Mouse (Mus musculus) neutrophil, adult 59 days (primary cell): ENCODE results near the gene Olfr508. TPM values are rescaled to one million over a fixed set of nuclear protein-coding genes. Genes with fewer than 3 reads are reported as not detected.

Experiments
- total RNA-seq, 2 experiments: library from RNA; stranded (reverse); gene quantifications; 1 replicate in 1 of 2; 2 replicates in 1 of 2; pipeline ENCODE4 v1.2.4; 2023

Gene Olfr508
- total RNA-seq = not detected

DNA sequence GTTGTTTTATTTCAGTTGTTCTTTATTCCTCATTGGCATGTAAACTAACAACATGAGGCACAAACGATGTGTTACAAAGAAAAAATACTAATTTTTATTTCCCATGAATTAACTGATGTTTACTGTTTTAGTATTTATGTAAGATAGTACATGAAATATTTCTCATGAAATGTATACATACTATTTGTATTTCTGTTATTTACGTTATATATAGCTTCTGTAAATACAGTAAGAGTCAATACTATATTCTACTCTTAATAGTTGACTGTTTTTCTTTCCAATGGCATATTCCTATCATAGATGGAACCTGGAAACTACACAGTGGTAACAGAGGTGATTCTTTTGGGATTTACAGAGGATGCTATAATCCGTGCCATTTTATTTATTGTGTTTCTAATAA, at the start of gene Olfr508:
Gene Olfr508, plus strand, starts transcription at position 301 of the 400 bp plus-strand sequence.

DNA sequence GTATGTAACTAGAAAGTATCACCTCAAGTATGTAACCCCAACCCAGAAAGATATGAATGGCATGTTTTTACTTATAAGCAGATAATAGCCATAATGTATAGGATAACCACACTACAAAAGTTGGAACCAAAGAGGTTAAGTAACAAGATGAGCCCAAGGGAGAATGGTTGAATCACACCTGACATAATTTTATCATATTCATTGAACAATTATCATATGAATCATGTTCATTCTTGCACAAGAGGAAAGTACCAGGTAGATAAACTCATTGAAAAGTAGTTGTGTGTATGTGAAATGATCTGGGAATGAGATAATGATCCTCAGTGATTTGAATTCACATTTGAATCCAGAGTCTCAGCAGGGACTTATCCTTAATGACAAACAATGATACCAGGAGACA, 19.3 kb upstream of the Olfr508 start, which contains the start of gene Olfr506:
Gene Olfr506, plus strand, starts transcription at position 301 of the 400 bp plus-strand sequence.

DNA sequence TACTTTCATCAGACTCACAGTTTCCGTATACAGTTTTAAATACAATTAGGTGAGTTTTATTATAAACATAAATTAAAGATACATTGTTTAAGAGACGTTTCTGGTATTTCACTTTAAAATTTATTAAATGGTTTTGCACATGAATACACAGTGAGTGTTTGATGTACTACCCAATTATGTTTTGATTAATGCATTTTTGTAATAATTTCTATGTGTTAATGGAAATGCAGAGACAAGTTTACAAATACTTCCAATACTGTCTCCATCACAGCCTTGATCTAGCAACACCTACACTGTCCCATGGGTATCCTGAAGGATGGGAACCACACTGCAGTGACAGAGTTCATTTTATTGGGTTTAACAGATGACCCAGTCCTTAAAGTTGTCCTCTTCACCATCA, 8.3 kb upstream of the Olfr508 start, which contains the start of gene Olfr507:
Gene Olfr507, plus strand, starts transcription at position 301 of the 400 bp plus-strand sequence.

DNA sequence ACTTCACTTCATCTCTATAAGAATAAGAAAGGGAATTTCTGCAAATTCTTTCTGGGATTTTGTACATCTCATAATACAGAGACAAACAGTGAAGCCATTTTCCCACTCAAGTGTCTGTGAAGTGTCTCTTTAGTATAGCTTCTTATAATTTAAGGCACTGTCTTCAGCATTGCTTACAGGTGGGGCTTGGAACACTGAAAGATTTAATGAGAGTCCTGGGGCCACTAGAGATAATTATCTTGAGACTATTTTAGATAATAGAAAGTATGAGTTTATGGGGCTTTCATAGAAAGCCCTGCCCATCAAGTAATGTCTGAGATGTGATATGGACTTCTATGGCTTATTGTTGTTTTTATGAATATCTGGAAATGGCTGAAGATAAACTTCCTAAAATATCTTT, 22.0 kb downstream of the Olfr508 start, which contains the start of gene Olfr509:
Gene Olfr509, minus strand, starts transcription at position 101 of the 400 bp plus-strand sequence.

DNA sequence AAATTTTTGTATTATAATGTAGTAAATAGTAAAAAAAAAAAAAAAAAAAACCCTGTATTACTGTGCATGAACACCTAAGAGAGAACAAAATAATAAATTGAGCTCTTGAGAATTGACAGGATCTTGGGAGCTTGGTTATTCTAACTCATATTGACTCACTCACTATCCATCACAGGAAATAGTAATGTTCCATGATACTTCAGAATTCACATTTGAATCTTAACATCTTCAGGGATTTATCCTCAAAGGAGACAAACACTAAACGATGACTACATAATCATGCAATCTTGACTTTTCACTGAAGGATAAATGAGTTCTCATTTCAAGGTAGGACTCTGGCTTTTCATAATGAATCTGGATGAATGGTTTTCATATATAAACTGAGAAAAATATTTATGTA, 36.3 kb downstream of the Olfr508 start, which contains the start of gene Olfr510:
Gene Olfr510, plus strand, starts transcription at position 301 of the 400 bp plus-strand sequence.

Other genes starting within 250 kb of the Olfr508 start
- not detected for gene Olfr495, start 236.8 kb upstream of the Olfr508 start, total RNA-seq
- gene Olfr497, start 209.6 kb upstream of the Olfr508 start, total RNA-seq = not detected
- not detected for gene Olfr498, start 164.7 kb upstream of the Olfr508 start, total RNA-seq
- not detected for gene Olfr502, start 104.9 kb upstream of the Olfr508 start, total RNA-seq
- not detected for gene Olfr503, start 85.5 kb upstream of the Olfr508 start, total RNA-seq
- gene Olfr504, start 64.2 kb upstream of the Olfr508 start, total RNA-seq = not detected
- gene Olfr506, start 19.2 kb upstream of the Olfr508 start, total RNA-seq = not detected
- gene Olfr507, start 8.2 kb upstream of the Olfr508 start, total RNA-seq = not detected
- not detected for gene Olfr509, start 21.9 kb downstream of the Olfr508 start, total RNA-seq
- not detected for gene Olfr510, start 36.4 kb downstream of the Olfr508 start, total RNA-seq
- not detected for gene Olfr512, start 83.3 kb downstream of the Olfr508 start, total RNA-seq
- not detected for gene Olfr513, start 121.0 kb downstream of the Olfr508 start, total RNA-seq
- gene Olfr514, start 196.0 kb downstream of the Olfr508 start, total RNA-seq = not detected
- not detected for gene Olfr516, start 220.5 kb downstream of the Olfr508 start, total RNA-seq
- gene Olfr517, start 242.4 kb downstream of the Olfr508 start, total RNA-seq = not detected